In genomic region chr13:20138466-20138865, GRCm38 (mm10) we compare ENCODE assay signal across 16 mouse cellular contexts. TPM values are rescaled to one million over a fixed set of nuclear protein-coding genes. Genes with fewer than 3 reads are reported as not detected.
DNase-seq lines count a peak whose midpoint lies in the region; ATAC-seq and TF ChIP-seq lines count a peak whose summit lies in the region.
"Had no signal": no experiment of that assay in that cellular context is flagged by ENCODE, and none has a peak within 500 bp of the region (broad histone marks: within the 10 kb centered on the region; RNA-seq: fewer than 3 reads in every experiment).

No protein-coding gene starts in this region.

- TF ChIP-seq CTCF in gastrocnemius, adult 2 months (IDR thresholded peaks at IDR 0.05) = no peak
- no peak for TF ChIP-seq CTCF in liver, embryonic 14.5 days (IDR thresholded peaks at IDR 0.05; ENCODE audit: low read depth)

- H3K9me3 ChIP-seq in liver, embryonic 14.5 days (ENCODE audit: control insufficient read depth, low read length) = no peaks in the 10 kb centered on the region
- no peaks in the 10 kb centered on the region for H3K9me3 ChIP-seq in midbrain, embryonic 16.5 days (replicated peaks; ENCODE audit: control insufficient read depth, low read length, poor library complexity, severe bottlenecking)
- H3K9me3 ChIP-seq in midbrain, embryonic 11.5 days (ENCODE audit: control insufficient read depth, low read length) = no peaks in the 10 kb centered on the region
- H3K9me3 ChIP-seq: limb, embryonic 15.5 days; midbrain, embryonic 13.5 days had no signal

- intact Hi-C loops in gastrocnemius, adult 2 months (cut with DNase I) = no loop called here

- peak overlapping the region; percentile 46 for H3K27ac ChIP-seq in gastrocnemius, adult 2 months
- no peak overlapping the region for H3K27ac ChIP-seq in liver, embryonic 14.5 days
- no peak overlapping the region for H3K27ac ChIP-seq in midbrain, embryonic 16.5 days (ENCODE audit: low read length)
- no peak overlapping the region for H3K27ac ChIP-seq in midbrain, embryonic 11.5 days (ENCODE audit: low read depth, low read length)
- H3K27ac ChIP-seq: heart, adult 2 months; hindbrain, postnatal 0 days; limb, embryonic 15.5 days; midbrain, embryonic 13.5 days had no signal

- WGBS in liver, embryonic 14.5 days (ENCODE audit: insufficient replicate concordance) = 9% methylated on average over 3 of the region's 3 CpGs
- WGBS in midbrain, embryonic 16.5 days = 34% methylated on average over 3 of the region's 3 CpGs
- 42% methylated on average over 3 of the region's 3 CpGs for WGBS in midbrain, embryonic 11.5 days

- no peak overlapping the region for H3K9ac ChIP-seq in liver, embryonic 14.5 days (replicated peaks)
- no peak overlapping the region for H3K9ac ChIP-seq in midbrain, embryonic 16.5 days (ENCODE audit: low read depth, low read length)
- H3K9ac ChIP-seq in midbrain, embryonic 11.5 days (ENCODE audit: low read length) = no peak overlapping the region
- H3K9ac ChIP-seq: limb, embryonic 15.5 days; midbrain, embryonic 13.5 days had no signal

- DNase-seq in gastrocnemius, adult 2 months = no peak
- no peak for DNase-seq in gastrocnemius, postnatal 10 days
- DNase-seq in kidney, postnatal 4 days = peak; percentile 7 to 31
- no peak for DNase-seq in kidney, postnatal 25 days
- peak in 1 of 3 experiments; percentile 49 for DNase-seq in liver, embryonic 14.5 days (ENCODE audit: low read depth in 3 of 3, low spot score in 3 of 3)
- DNase-seq in midbrain, embryonic 11.5 days (ENCODE audit: low spot score, missing footprints) = no peak
- DNase-seq: adrenal gland, postnatal 10 days; cerebellum, adult 18-20 months; heart, adult 2 months; thymus, postnatal 25 days had no signal

- no peaks in the 10 kb centered on the region for H3K27me3 ChIP-seq in liver, embryonic 14.5 days (ENCODE audit: control insufficient read depth, insufficient read depth, low read length)
- H3K27me3 ChIP-seq in midbrain, embryonic 16.5 days (ENCODE audit: control insufficient read depth, insufficient read depth, low read depth, low read length) = no peaks in the 10 kb centered on the region
- H3K27me3 ChIP-seq in midbrain, embryonic 11.5 days (ENCODE audit: control insufficient read depth, insufficient read depth, low read length) = no peaks in the 10 kb centered on the region
- H3K27me3 ChIP-seq: CH12.LX; limb, embryonic 15.5 days; midbrain, embryonic 13.5 days had no signal

- H3K4me2 ChIP-seq in liver, embryonic 14.5 days (ENCODE audit: low read depth) = no peak overlapping the region
- no peak overlapping the region for H3K4me2 ChIP-seq in midbrain, embryonic 16.5 days (ENCODE audit: low read length)
- H3K4me2 ChIP-seq in midbrain, embryonic 11.5 days = no peak overlapping the region
- H3K4me2 ChIP-seq: limb, embryonic 15.5 days; midbrain, embryonic 13.5 days had no signal

- peak; percentile 86 for ATAC-seq in erythroblast, adult 5-6 weeks (replicated peaks; ENCODE audit: low FRiP score, poor library complexity, severe bottlenecking)
- peak; percentile 82 for ATAC-seq in liver, embryonic 14.5 days (ENCODE audit: insufficient read depth)
- ATAC-seq in midbrain, embryonic 16.5 days = no peak
- ATAC-seq in midbrain, embryonic 11.5 days (ENCODE audit: low FRiP score) = no peak
- ATAC-seq: midbrain, embryonic 13.5 days had no signal

- no peak overlapping the region for H3K4me3 ChIP-seq in gastrocnemius, adult 2 months
- H3K4me3 ChIP-seq in liver, embryonic 14.5 days (ENCODE audit: insufficient read depth in 1 of 2, low read depth in 2 of 2, low read length in 2 of 2) = no peak overlapping the region
- H3K4me3 ChIP-seq in midbrain, embryonic 16.5 days (ENCODE audit: low read depth, low read length) = no peak overlapping the region
- H3K4me3 ChIP-seq in midbrain, embryonic 11.5 days (ENCODE audit: low read depth, low read length) = no peak overlapping the region
- H3K4me3 ChIP-seq: heart, adult 2 months; limb, embryonic 15.5 days; midbrain, embryonic 13.5 days had no signal

- peaks cover 18 to 28% of the 10 kb centered on the region in 2 experiments for H3K4me1 ChIP-seq in liver, embryonic 14.5 days (replicated peaks; ENCODE audit: control insufficient read depth in 2 of 2, insufficient read depth in 2 of 2, low read length in 1 of 2)
- peaks cover 9% of the 10 kb centered on the region for H3K4me1 ChIP-seq in midbrain, embryonic 16.5 days (ENCODE audit: control insufficient read depth, insufficient read depth, low read length)
- H3K4me1 ChIP-seq in midbrain, embryonic 11.5 days (ENCODE audit: control insufficient read depth, insufficient read depth, low read length) = 0 out of 2 replicates have a peak, but pooled peaks cover 4% of the 10 kb centered on the region

- H3K36me3 ChIP-seq in liver, embryonic 14.5 days (replicated peaks; ENCODE audit: control insufficient read depth, insufficient read depth, low read depth) = no peaks in the 10 kb centered on the region
- H3K36me3 ChIP-seq in midbrain, embryonic 16.5 days (ENCODE audit: control insufficient read depth, insufficient read depth, low read length) = no peaks in the 10 kb centered on the region
- H3K36me3 ChIP-seq in midbrain, embryonic 11.5 days (ENCODE audit: control insufficient read depth, insufficient read depth, low read length) = no peaks in the 10 kb centered on the region
- H3K36me3 ChIP-seq: limb, embryonic 15.5 days; midbrain, embryonic 13.5 days had no signal

- peak; percentile 59 for TF ChIP-seq EP300 in liver, embryonic 14.5 days (IDR thresholded peaks at IDR 0.05; ENCODE audit: low read depth)

RNA-seq across cellular contexts. Expression of gene Elmo1, which starts 48.1 kb away (rescaled TPM):
- 1 to 10 TPM; 4.1 to 4.3 TPM for total RNA-seq in gastrocnemius, adult 2 months (2021)
- 10 to 100 TPM; 13.0 to 21.5 TPM for total RNA-seq in gastrocnemius, postnatal 10 days (2021)
- total RNA-seq in erythroblast, adult 5-6 weeks (2015; ENCODE audit: low replicate concordance) = 15.0 and 21.9 TPM in 2 replicates
- total RNA-seq in erythroblast, adult 5-6 weeks (2017; ENCODE audit: low replicate concordance) = 7.0 and 8.3 TPM in 2 replicates
- polyA plus RNA-seq in liver, embryonic 14.5 days (2012; rRNA removed) = 2.4 and 3.0 TPM in 2 replicates
- polyA plus RNA-seq in liver, embryonic 14.5 days (2014; fragmentation: Nextera tagmentation; extraction: Ambion mirVana) = 3.5 and 3.9 TPM in 2 replicates
- polyA plus RNA-seq in midbrain, embryonic 16.5 days (2015; fragmentation: Nextera tagmentation; extraction: Ambion mirVana) = 38.5 and 43.2 TPM in 2 replicates
- polyA plus RNA-seq in midbrain, embryonic 11.5 days (2014; fragmentation: Nextera tagmentation; extraction: Ambion mirVana) = 19.1 and 19.6 TPM in 2 replicates

Comparison
In these comparisons a context has a peak if more than half of its experiments do, and no peak if none do; other contexts are left out.
1. DNase-seq: peak in kidney, postnatal 4 days (2 of 2); none in gastrocnemius, adult 2 months (single experiment), gastrocnemius, postnatal 10 days (single experiment), kidney, postnatal 25 days (0 of 2) and midbrain, embryonic 11.5 days (single experiment).
2. ATAC-seq: peak in erythroblast, adult 5-6 weeks (single experiment) and liver, embryonic 14.5 days (single experiment); none in midbrain, embryonic 16.5 days (single experiment) and midbrain, embryonic 11.5 days (single experiment).